Mouse (Mus musculus) cortical plate, adult 2 months (tissue): ENCODE measurements around the gene Map7d1. TPM values are rescaled to one million over a fixed set of nuclear protein-coding genes. Genes with fewer than 3 reads are reported as not detected.
A peak's percentile ranks its signal among the peaks of the same experiment; 100 is the strongest.

ENCODE experiments used
- H3K27ac ChIP-seq: fragments of 200-500 bp; 2 replicates; pipeline ENCODE4 v1.5.1; 2012; ENCODE audit warnings: low read length, control low read depth, inconsistent platforms; ENCODE audit not compliant: insufficient read depth
- H3K4me1 ChIP-seq: fragments of 200-500 bp; 2 replicates; pipeline ENCODE4 v1.6.1; 2011; ENCODE audit warnings: low read length; ENCODE audit not compliant: control insufficient read depth, insufficient read depth
- H3K4me3 ChIP-seq: fragments of 200-500 bp; 2 replicates; pipeline ENCODE4 v1.5.1; 2011; ENCODE audit warnings: mild to moderate bottlenecking, low read length, control low read depth; ENCODE audit not compliant: insufficient read depth
- CTCF ChIP-seq: fragments of 200-500 bp; IDR thresholded peaks from 2 replicates; pipeline ENCODE4 v1.5.1; 2011; ENCODE audit warnings: mild to moderate bottlenecking, control low read depth, low read length; ENCODE audit not compliant: insufficient read depth; ENCODE audit errors: extremely low read depth
- POLR2A ChIP-seq: fragments of 200-500 bp; IDR thresholded peaks from 2 replicates; pipeline ENCODE4 v1.6.1; 2011; ENCODE audit warnings: mild to moderate bottlenecking, low read length, control low read depth; ENCODE audit not compliant: insufficient read depth; ENCODE audit errors: extremely low read depth
- polyA plus RNA-seq: library from polyadenylated mRNA; depleted of rRNA; stranded (reverse); fragments of >200 nt; gene quantifications from 2 replicates; pipeline ENCODE4 v1.2.3, GENCODE M21; 2012

Map7d1 gene
- polyA plus RNA-seq, 1 experiment: 206 TPM

- no peak for TF ChIP-seq POLR2A
- no peak for TF ChIP-seq CTCF
Measured at GRCm38 (mm10) chr4:126256967-126257881, 1.1 kb upstream of the Map7d1 start.

GRCm38 (mm10) chr4:126255113-126256001, 786 bp downstream of the Map7d1 start:
- TF ChIP-seq CTCF (no peak), POLR2A (no peak)
- peak overlapping the region; percentile 100 for H3K27ac ChIP-seq
- peak overlapping the region; percentile 98 for H3K4me3 ChIP-seq
- peaks cover 22% of the 10 kb centered on the region for H3K4me1 ChIP-seq

More at GRCm38 (mm10) chr4:126256967-126257881, 1.1 kb upstream of the Map7d1 start:
- H3K4me1 ChIP-seq: peaks cover 14% of the 10 kb centered on the region
- peak overlapping the region; percentile 98 for H3K4me3 ChIP-seq
- H3K27ac ChIP-seq: peak overlapping the region; percentile 32

GRCm38 (mm10) chr4:126254315-126255112, 1.6 kb downstream of the Map7d1 start:
- H3K4me3 ChIP-seq: peak overlapping the region; percentile 98
- peak overlapping the region; percentile 70 for H3K27ac ChIP-seq
- peak; percentile 52 for TF ChIP-seq POLR2A
- TF ChIP-seq CTCF: no peak
- peaks cover 22% of the 10 kb centered on the region for H3K4me1 ChIP-seq

GRCm38 (mm10) chr4:126253637-126254272, 2.4 kb downstream of the Map7d1 start:
- no peak for TF ChIP-seq POLR2A
- TF ChIP-seq CTCF: no peak
- peak overlapping the region; percentile 38; the same call in 1 of the 2 replicates for H3K27ac ChIP-seq
- H3K4me1 ChIP-seq: peaks cover 22% of the 10 kb centered on the region
- H3K4me3 ChIP-seq: peak overlapping the region; percentile 98

GRCm38 (mm10) chr4:126252411-126253237, 3.5 kb downstream of the Map7d1 start:
- TF ChIP-seq POLR2A (no peak), CTCF (no peak)
- Histone ChIP-seq H3K4me1 (peaks cover 27% of the 10 kb centered on the region), H3K4me3 (peak overlapping the region; percentile 7; the same call in 1 of the 2 replicates), H3K27ac (peak overlapping the region; percentile 81)

- H3K4me1 ChIP-seq: peaks cover 28% of the 10 kb centered on the region
- H3K27ac ChIP-seq: peak overlapping the region; percentile 81
- peak overlapping the region; percentile 7; the same call in 1 of the 2 replicates for H3K4me3 ChIP-seq
- TF ChIP-seq POLR2A (no peak), CTCF (no peak)
Measured at GRCm38 (mm10) chr4:126251655-126252254, 4.4 kb downstream of the Map7d1 start.

GRCm38 (mm10) chr4:126250659-126251058, 5.5 kb downstream of the Map7d1 start:
- peaks cover 29% of the 10 kb centered on the region for H3K4me1 ChIP-seq
- H3K4me3 ChIP-seq: no peak overlapping the region
- peak overlapping the region; percentile 81; the same call in 1 of the 2 replicates for H3K27ac ChIP-seq
- TF ChIP-seq POLR2A: no peak
- no peak for TF ChIP-seq CTCF

- H3K4me1 ChIP-seq: peaks cover 30% of the 10 kb centered on the region
- no peak for TF ChIP-seq POLR2A
- no peak for TF ChIP-seq CTCF
- H3K4me3 ChIP-seq: no peak overlapping the region
- H3K27ac ChIP-seq: peak overlapping the region; percentile 56
Measured at GRCm38 (mm10) chr4:126248261-126248868, 7.8 kb downstream of the Map7d1 start.
